Mouse (Mus musculus) left cerebral cortex, adult 2 months (tissue): Measurements from ENCODE around the gene Hivep3. TPM values are rescaled to one million over a fixed set of nuclear protein-coding genes. Genes with fewer than 3 reads are reported as not detected.

Source experiments
- DNase-seq, 2 experiments: peaks; one replicate each; pipeline ENCODE4 v3.0.0; 2021 to 2022; ENCODE audit warnings: low spot score in 2 of 2, mixed read lengths in 1 of 2; ENCODE audit errors: extremely low spot score in 1 of 2
- H3K27ac ChIP-seq: fragments of 200-600 bp; 2 replicates; pipeline ENCODE4 v1.8.1; 2022
- H3K4me3 ChIP-seq: fragments of 200-600 bp; 2 replicates; pipeline ENCODE4 v1.8.1; 2022
- CTCF ChIP-seq: fragments of 200-600 bp; IDR thresholded peaks from 2 replicates; pipeline ENCODE4 v1.8.1; 2022; ENCODE audit warnings: antibody characterized with exemption, mild to moderate bottlenecking, moderate library complexity
- intact Hi-C: fragments of 180-260 bp; cut with DNase I; formaldehyde crosslinking; loops from one replicate; pipeline ENCODE4 v1.15.1; 2025
- total RNA-seq, 2 experiments: library from RNA; stranded (reverse); gene quantifications; 2 replicates each; pipeline ENCODE4 v1.2.3; 2021

Hivep3 gene
- total RNA-seq, 2 experiments from 2014 or later, result 65.8 to 87.4 TPM

- peak overlapping the region; percentile 55; the same call in 1 of the 2 replicates for H3K27ac ChIP-seq
- no peak overlapping the region for H3K4me3 ChIP-seq
- no peak for DNase-seq
- intact Hi-C loops, result loop anchor here (5.0 kb wide), 1 partner anchor 181 kb away; no protein-coding TSS in a partner anchor
- TF ChIP-seq CTCF, result peak; percentile 17
Observed at GRCm38 (mm10) chr4:119921022-119921717, 187.6 kb downstream of the Hivep3 start.

- Histone ChIP-seq H3K4me3 (no peak overlapping the region), H3K27ac (peak overlapping the region; percentile 55; the same call in 1 of the 2 replicates)
- no peak for DNase-seq
- intact Hi-C loops, result loop anchor here (5.0 kb wide), 1 partner anchor 181 kb away; no protein-coding TSS in a partner anchor
- no peak for TF ChIP-seq CTCF
Observed at GRCm38 (mm10) chr4:119921723-119922266, 188.2 kb downstream of the Hivep3 start.

- peak in 1 of 2 experiments; percentile 43 for DNase-seq
- TF ChIP-seq CTCF, result no peak
- Histone ChIP-seq H3K27ac (no peak overlapping the region; the same call in 1 of the 2 replicates), H3K4me3 (no peak overlapping the region)
- intact Hi-C loops, result loop anchor here (5.0 kb wide), 1 partner anchor 179 kb away; no protein-coding TSS in a partner anchor
Observed at GRCm38 (mm10) chr4:119922945-119923344, 189.4 kb downstream of the Hivep3 start.

GRCm38 (mm10) chr4:119923410-119923809 lies 189.8 kb downstream of the Hivep3 start:
- Histone ChIP-seq H3K4me3 (no peak overlapping the region), H3K27ac (no peak overlapping the region)
- intact Hi-C loops, result loop anchor here (5.0 kb wide), 1 partner anchor 179 kb away; no protein-coding TSS in a partner anchor
- DNase-seq, result no peak
- peak; percentile 42 for TF ChIP-seq CTCF

GRCm38 (mm10) chr4:119925052-119925451 lies 191.5 kb downstream of the Hivep3 start:
- H3K27ac ChIP-seq, result no peak overlapping the region
- DNase-seq, result no peak
- TF ChIP-seq CTCF, result no peak
- intact Hi-C loops, result no loop called here
- H3K4me3 ChIP-seq, result no peak overlapping the region

- intact Hi-C loops, result loop anchor here (2.0 kb wide), 1 partner anchor 17 kb away; no protein-coding TSS in a partner anchor
- peak overlapping the region; percentile 71 for H3K27ac ChIP-seq
- H3K4me3 ChIP-seq, result no peak overlapping the region
- DNase-seq, result peak in 1 of 2 experiments; percentile 36
- TF ChIP-seq CTCF, result no peak
Observed at GRCm38 (mm10) chr4:119931923-119932322, 198.3 kb downstream of the Hivep3 start.

- H3K27ac ChIP-seq, result peak overlapping the region; percentile 71
- DNase-seq, result peak; percentile 70 to 71
- intact Hi-C loops, result loop anchor here (2.0 kb wide), 1 partner anchor 16 kb away; no protein-coding TSS in a partner anchor
- TF ChIP-seq CTCF, result no peak
- no peak overlapping the region for H3K4me3 ChIP-seq
Observed at GRCm38 (mm10) chr4:119932549-119933257, 199.1 kb downstream of the Hivep3 start.

GRCm38 (mm10) chr4:119934901-119935300 lies 201.3 kb downstream of the Hivep3 start:
- no peak for TF ChIP-seq CTCF
- Histone ChIP-seq H3K4me3 (no peak overlapping the region), H3K27ac (no peak overlapping the region)
- intact Hi-C loops, result no loop called here
- DNase-seq, result no peak

- TF ChIP-seq CTCF, result no peak
- DNase-seq, result peak in 1 of 2 experiments; percentile 76
- Histone ChIP-seq H3K4me3 (no peak overlapping the region), H3K27ac (peak overlapping the region; percentile 61; the same call in 1 of the 2 replicates)
- intact Hi-C loops, result no loop called here
Observed at GRCm38 (mm10) chr4:119937876-119938275, 204.3 kb downstream of the Hivep3 start.

- DNase-seq, result no peak
- Histone ChIP-seq H3K4me3 (no peak overlapping the region), H3K27ac (peak overlapping the region; percentile 47; the same call in 1 of the 2 replicates)
- no peak for TF ChIP-seq CTCF
- intact Hi-C loops, result no loop called here
Observed at GRCm38 (mm10) chr4:119938518-119938917, 204.9 kb downstream of the Hivep3 start.

- no peak for TF ChIP-seq CTCF
- no peak overlapping the region for H3K4me3 ChIP-seq
- no peak for DNase-seq
- no peak overlapping the region for H3K27ac ChIP-seq
- intact Hi-C loops, result no loop called here
Observed at GRCm38 (mm10) chr4:119939786-119940185, 206.2 kb downstream of the Hivep3 start.
